ENCODE assay signal across 9 mouse cellular contexts in the genomic region with DNA sequence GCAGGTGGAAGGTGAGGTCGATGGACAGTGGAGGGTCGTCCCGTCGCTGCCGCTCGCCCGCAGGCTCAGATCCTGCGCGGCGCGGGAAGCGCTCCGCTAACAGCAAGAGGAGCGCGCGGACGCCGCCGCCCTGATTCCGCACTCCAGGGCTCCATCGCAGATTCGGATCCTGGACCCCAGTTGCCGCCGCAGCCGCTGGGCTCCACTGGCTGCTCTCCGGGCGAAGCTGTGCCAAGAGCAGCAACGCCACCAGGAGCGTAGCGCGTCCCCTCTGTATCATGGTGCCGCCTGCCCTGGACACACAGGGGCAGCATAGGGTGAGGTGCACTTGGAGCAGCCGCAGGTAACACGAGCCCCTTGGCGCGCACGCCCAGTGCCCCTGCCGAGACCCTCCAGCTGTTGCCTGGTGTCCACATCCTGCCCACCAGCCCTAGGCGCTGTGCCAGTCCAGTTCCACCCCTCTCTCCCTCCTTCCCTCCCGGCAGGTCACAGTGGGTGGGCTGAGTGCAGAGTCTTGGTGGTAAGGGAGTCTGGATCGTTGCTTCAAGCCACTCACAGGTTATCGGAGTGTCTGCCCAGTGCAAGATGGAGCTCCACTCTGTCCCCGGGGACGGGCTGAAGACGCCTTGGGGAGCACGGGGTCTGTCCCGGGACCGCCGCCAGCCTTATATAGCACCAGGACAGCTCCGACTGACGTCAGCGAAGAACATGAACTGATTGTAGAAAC. TPM values are rescaled to one million over a fixed set of nuclear protein-coding genes. Genes with fewer than 3 reads are reported as not detected.
DNase-seq lines count a peak whose midpoint lies in the region; ATAC-seq and TF ChIP-seq lines count a peak whose summit lies in the region.
"Had no signal": no experiment of that assay in that cellular context is flagged by ENCODE, and none has a peak within 500 bp of the region (broad histone marks: within the 10 kb centered on the region; RNA-seq: fewer than 3 reads in every experiment).

A gene (minus strand): TSS at position 589 of the 727 bp plus-strand sequence.

- peak within 1 kb of the TSS; percentile 46 for H3K4me3 ChIP-seq in layer of hippocampus, adult 2 months
- H3K4me3 ChIP-seq in embryonic facial prominence, embryonic 11.5 days (ENCODE audit: low read depth, low read length) = 0 out of 2 replicates have a peak within 1 kb of the TSS, but pooled peaks have one; percentile 14
- peak within 1 kb of the TSS; percentile 31 for H3K4me3 ChIP-seq in hindbrain, embryonic 11.5 days (ENCODE audit: low read depth, low read length)
- H3K4me3 ChIP-seq in thymus, adult 2 months (ENCODE audit: control insufficient read depth, insufficient read depth, low read length) = no peak within 1 kb of the TSS

- TF ChIP-seq CTCF in layer of hippocampus, adult 2 months (conservative IDR thresholded peaks at IDR 0.05) = no peak
- no peak for TF ChIP-seq CTCF in thymus, adult 2 months (IDR thresholded peaks at IDR 0.05; ENCODE audit: borderline replicate concordance, control insufficient read depth, extremely low read depth, insufficient read depth, low read length, poor library complexity)

- H3K4me2 ChIP-seq in embryonic facial prominence, embryonic 11.5 days (ENCODE audit: low read depth, low read length) = peak within 1 kb of the TSS; percentile 41
- peak within 1 kb of the TSS; percentile 33 for H3K4me2 ChIP-seq in hindbrain, embryonic 11.5 days (replicated peaks; ENCODE audit: low read depth, low read length)

- H3K27ac ChIP-seq in layer of hippocampus, adult 2 months = no peak within 1 kb of the TSS
- no peak within 1 kb of the TSS for H3K27ac ChIP-seq in embryonic facial prominence, embryonic 11.5 days (replicated peaks; ENCODE audit: low read depth, low read length)
- no peak within 1 kb of the TSS for H3K27ac ChIP-seq in hindbrain, embryonic 11.5 days (ENCODE audit: low read depth, low read length)
- no peak within 1 kb of the TSS for H3K27ac ChIP-seq in thymus, adult 2 months (ENCODE audit: control insufficient read depth, insufficient read depth, low read length)

- no peak for ATAC-seq in embryonic facial prominence, embryonic 11.5 days (replicated peaks; ENCODE audit: insufficient number of reproducible peaks, low FRiP score, low TSS enrichment, low read depth)
- no peak for ATAC-seq in hindbrain, embryonic 11.5 days (ENCODE audit: low FRiP score)

- peaks cover 41% of the 10 kb centered on the region for H3K27me3 ChIP-seq in embryonic facial prominence, embryonic 11.5 days (ENCODE audit: control insufficient read depth, insufficient read depth, low read length)
- peaks cover 46% of the 10 kb centered on the region for H3K27me3 ChIP-seq in hindbrain, embryonic 11.5 days (ENCODE audit: control insufficient read depth, insufficient read depth, low read length)
- H3K27me3 ChIP-seq in thymus, adult 2 months (ENCODE audit: control insufficient read depth, insufficient read depth, low read length) = peaks cover 27% of the 10 kb centered on the region

- H3K4me1 ChIP-seq in embryonic facial prominence, embryonic 11.5 days (ENCODE audit: control insufficient read depth, insufficient read depth, low read length) = peaks cover 5% of the 10 kb centered on the region; the same call in 1 of the 2 replicates
- peaks cover 10% of the 10 kb centered on the region for H3K4me1 ChIP-seq in hindbrain, embryonic 11.5 days (replicated peaks; ENCODE audit: control insufficient read depth, insufficient read depth, low read length)
- no peaks in the 10 kb centered on the region for H3K4me1 ChIP-seq in thymus, adult 2 months (replicated peaks; ENCODE audit: control insufficient read depth, insufficient read depth, low read length)

- H3K36me3 ChIP-seq in embryonic facial prominence, embryonic 11.5 days (replicated peaks; ENCODE audit: control insufficient read depth, insufficient read depth, low read depth, low read length) = peaks cover 2% of the 10 kb centered on the region; the same call in 1 of the 2 replicates
- H3K36me3 ChIP-seq in hindbrain, embryonic 11.5 days (ENCODE audit: control insufficient read depth, insufficient read depth, low read length) = no peaks in the 10 kb centered on the region
- no peaks in the 10 kb centered on the region for H3K36me3 ChIP-seq in thymus, adult 2 months (ENCODE audit: control insufficient read depth, insufficient read depth, low read length)

- no peaks in the 10 kb centered on the region for H3K9me3 ChIP-seq in embryonic facial prominence, embryonic 11.5 days (replicated peaks; ENCODE audit: control insufficient read depth, low read length)
- no peaks in the 10 kb centered on the region for H3K9me3 ChIP-seq in hindbrain, embryonic 11.5 days (ENCODE audit: control insufficient read depth, low read length)

- TF ChIP-seq POLR2A in thymus, adult 2 months (IDR thresholded peaks at IDR 0.05; ENCODE audit: control insufficient read depth, extremely low read depth, insufficient read depth, low read length, poor library complexity) = no peak

- DNase-seq in layer of hippocampus, adult 2 months (ENCODE audit: low spot score in 2 of 2) = no peak
- DNase-seq in layer of hippocampus, adult 11-12 months (ENCODE audit: low spot score) = no peak
- peak; percentile 16 for DNase-seq in embryonic facial prominence, embryonic 11.5 days (ENCODE audit: low spot score)
- DNase-seq in hindbrain, embryonic 11.5 days (ENCODE audit: low spot score) = peak; percentile 36
- peak; percentile 33 for DNase-seq in neural tube, embryonic 10.5 days (ENCODE audit: extremely low spot score, low spot score)
- no peak for DNase-seq in adipocyte (ENCODE audit: low spot score)
- DNase-seq in thymus, adult 2 months = no peak
- DNase-seq in urinary bladder, postnatal 10 days (ENCODE audit: low spot score) = no peak

- 1% methylated on average over 52 of the region's 52 CpGs for WGBS in embryonic facial prominence, embryonic 11.5 days
- WGBS in hindbrain, embryonic 11.5 days = 2% methylated on average over 51 of the region's 52 CpGs
- 5% methylated on average over 52 of the region's 52 CpGs for WGBS in thymus, adult 2 months

- H3K9ac ChIP-seq in embryonic facial prominence, embryonic 11.5 days (replicated peaks; ENCODE audit: low read length) = no peak within 1 kb of the TSS
- no peak within 1 kb of the TSS for H3K9ac ChIP-seq in hindbrain, embryonic 11.5 days (ENCODE audit: low read depth, low read length)

RNA-seq across cellular contexts. Expression of the gene that starts here (rescaled TPM):
- not detected for total RNA-seq in layer of hippocampus, adult 2 months (2021)
- polyA plus RNA-seq in embryonic facial prominence, embryonic 11.5 days (2014; fragmentation: Nextera tagmentation; extraction: Ambion mirVana) = not detected in 2 replicates
- not detected in 2 replicates for polyA plus RNA-seq in hindbrain, embryonic 11.5 days (2014; fragmentation: Nextera tagmentation; extraction: Ambion mirVana)
- not detected in 2 replicates for polyA plus RNA-seq in thymus, adult 2 months (2012; rRNA removed)
- total RNA-seq: layer of hippocampus, postnatal 10 days had no signal

Comparison
In these comparisons a context has a peak if more than half of its experiments do, and no peak if none do; other contexts are left out.
1. Peak in DNase-seq, H3K4me3 ChIP-seq and H3K4me2 ChIP-seq in embryonic facial prominence, embryonic 11.5 days; RNA of the gene not detected or under 1 TPM.
2. Peak in DNase-seq, H3K4me3 ChIP-seq and H3K4me2 ChIP-seq in hindbrain, embryonic 11.5 days; RNA of the gene not detected or under 1 TPM.